Mouse (Mus musculus): ENCODE data around the gene Snx5.

GRCm38 (mm10) chr2:144215195-144215594 lies 55.5 kb downstream of the Snx5 start:
- TF ChIP-seq ETS1 (IDR thresholded peaks at IDR 0.05; ENCODE audit: low read depth, low read length), result no peak
- no peak for TF ChIP-seq HCFC1 (IDR thresholded peaks at IDR 0.05; ENCODE audit: low read depth, low read length)
- no peak for TF ChIP-seq MAZ (IDR thresholded peaks at IDR 0.05; ENCODE audit: low read depth, low read length)
- no peak for TF ChIP-seq TCF12 (IDR thresholded peaks at IDR 0.05; ENCODE audit: low read depth, low read length)
- no peak for TF ChIP-seq POLR2A (IDR thresholded peaks at IDR 0.05; ENCODE audit: control insufficient read depth in 1 of 2, insufficient read depth in 1 of 2, low read depth in 1 of 2, low read length in 2 of 2, poor library complexity in 1 of 2)
- no peak for TF ChIP-seq TAL1 (IDR thresholded peaks at IDR 0.05; ENCODE audit: low read length)
- TF ChIP-seq ZMIZ1 (IDR thresholded peaks at IDR 0.05; ENCODE audit: low read depth, low read length), result no peak
- no peak for TF ChIP-seq MEF2A (IDR thresholded peaks at IDR 0.05; ENCODE audit: extremely low read depth, insufficient replicate concordance, low read depth, low read length, poor library complexity, severe bottlenecking)
- TF ChIP-seq CTCF (IDR thresholded peaks at IDR 0.05 in 2 of 3, conservative IDR thresholded peaks at IDR 0.05 in 1 of 3; ENCODE audit: control insufficient read depth in 1 of 3, insufficient read depth in 1 of 3, low read depth in 2 of 3, low read length in 3 of 3, poor library complexity in 1 of 3, severe bottlenecking in 1 of 3), result no peak
- no peak for TF ChIP-seq ELF1 (IDR thresholded peaks at IDR 0.05; ENCODE audit: low read depth, low read length)
- no peak for TF ChIP-seq ZNF384 (IDR thresholded peaks at IDR 0.05; ENCODE audit: low read depth, low read length)
